Mouse (Mus musculus) lung, postnatal 14 days (tissue): ENCODE results near the gene Samd5.

Source experiments
- DNase-seq: peaks from one replicate; pipeline ENCODE4 v3.0.0; 2021

The Samd5 gene

GRCm38 (mm10) chr10:9648464-9648863 is 26.5 kb downstream of the Samd5 start:
- DNase-seq, result no peak

- DNase-seq, result no peak
Observed at GRCm38 (mm10) chr10:9647741-9648140, 27.3 kb downstream of the Samd5 start.

- DNase-seq, result no peak
Observed at GRCm38 (mm10) chr10:9646391-9646790, 28.6 kb downstream of the Samd5 start.

GRCm38 (mm10) chr10:9643531-9643930 is 31.5 kb downstream of the Samd5 start:
- DNase-seq, result no peak

- DNase-seq, result no peak
Observed at GRCm38 (mm10) chr10:9642077-9642476, 32.9 kb downstream of the Samd5 start.

GRCm38 (mm10) chr10:9640678-9641077 is 34.3 kb downstream of the Samd5 start:
- DNase-seq, result no peak

GRCm38 (mm10) chr10:9640056-9640455 is 35.0 kb downstream of the Samd5 start:
- no peak for DNase-seq

GRCm38 (mm10) chr10:9625356-9625755 is 49.7 kb downstream of the Samd5 start:
- no peak for DNase-seq

- DNase-seq, result no peak
Observed at GRCm38 (mm10) chr10:9621926-9622688, 52.9 kb downstream of the Samd5 start.

- no peak for DNase-seq
Observed at GRCm38 (mm10) chr10:9621055-9621454, 54.0 kb downstream of the Samd5 start.

- DNase-seq, result no peak
Observed at GRCm38 (mm10) chr10:9615009-9615408, 60.0 kb downstream of the Samd5 start.

GRCm38 (mm10) chr10:9608854-9609253 is 66.2 kb downstream of the Samd5 start:
- no peak for DNase-seq

- DNase-seq, result no peak
Observed at GRCm38 (mm10) chr10:9607155-9607554, 67.9 kb downstream of the Samd5 start.

- DNase-seq, result peak; percentile 11
Observed at GRCm38 (mm10) chr10:9605635-9606034, 69.4 kb downstream of the Samd5 start.

- no peak for DNase-seq
Observed at GRCm38 (mm10) chr10:9603290-9603689, 71.7 kb downstream of the Samd5 start.

- peak; percentile 52 for DNase-seq
Observed at GRCm38 (mm10) chr10:9602845-9603244, 72.2 kb downstream of the Samd5 start.

- no peak for DNase-seq
Observed at GRCm38 (mm10) chr10:9602389-9602788, 72.6 kb downstream of the Samd5 start.

- DNase-seq, result no peak
Observed at GRCm38 (mm10) chr10:9596228-9596627, 78.8 kb downstream of the Samd5 start.

GRCm38 (mm10) chr10:9594666-9595065 is 80.3 kb downstream of the Samd5 start:
- no peak for DNase-seq

GRCm38 (mm10) chr10:9590606-9591005 is 84.4 kb downstream of the Samd5 start:
- no peak for DNase-seq

- no peak for DNase-seq
Observed at GRCm38 (mm10) chr10:9586328-9586727, 88.7 kb downstream of the Samd5 start.

- DNase-seq, result no peak
Observed at GRCm38 (mm10) chr10:9579374-9579773, 95.6 kb downstream of the Samd5 start.

- peak; percentile 73 for DNase-seq
Observed at GRCm38 (mm10) chr10:9575605-9576004, 99.4 kb downstream of the Samd5 start.

- no peak for DNase-seq
Observed at GRCm38 (mm10) chr10:9574135-9574534, 100.9 kb downstream of the Samd5 start.
